Mouse (Mus musculus) 3134 (cell line): ENCODE data around the gene Stx8.

Source experiments
- DNase-seq: peaks from one replicate; pipeline ENCODE4 v3.0.0-alpha.2; 2011; ENCODE audit warnings: low spot score; ENCODE audit not compliant: insufficient read length; ENCODE audit errors: extremely low read depth

Stx8 gene

GRCm38 (mm10) chr11:68195168-68195567, 229.2 kb downstream of the Stx8 start:
- DNase-seq: no peak

- DNase-seq: no peak
Measured at GRCm38 (mm10) chr11:68195693-68196176, 229.7 kb downstream of the Stx8 start.

GRCm38 (mm10) chr11:68196566-68196965, 230.6 kb downstream of the Stx8 start:
- no peak for DNase-seq

GRCm38 (mm10) chr11:68197471-68197870, 231.5 kb downstream of the Stx8 start:
- DNase-seq: no peak

GRCm38 (mm10) chr11:68198696-68199095, 232.7 kb downstream of the Stx8 start:
- DNase-seq: no peak

- no peak for DNase-seq
Measured at GRCm38 (mm10) chr11:68199103-68199502, 233.1 kb downstream of the Stx8 start.

GRCm38 (mm10) chr11:68199801-68200423, 233.9 kb downstream of the Stx8 start:
- DNase-seq: no peak

GRCm38 (mm10) chr11:68200500-68200899, 234.5 kb downstream of the Stx8 start:
- no peak for DNase-seq

- DNase-seq: no peak
Measured at GRCm38 (mm10) chr11:68201063-68201462, 235.1 kb downstream of the Stx8 start.

- no peak for DNase-seq
Measured at GRCm38 (mm10) chr11:68201811-68202459, 235.9 kb downstream of the Stx8 start.

GRCm38 (mm10) chr11:68202561-68202960, 236.6 kb downstream of the Stx8 start:
- DNase-seq: no peak

GRCm38 (mm10) chr11:68203658-68204315, 237.8 kb downstream of the Stx8 start:
- no peak for DNase-seq

GRCm38 (mm10) chr11:68204407-68204806, 238.4 kb downstream of the Stx8 start:
- no peak for DNase-seq

GRCm38 (mm10) chr11:68205572-68206229, 239.7 kb downstream of the Stx8 start:
- no peak for DNase-seq

GRCm38 (mm10) chr11:68208023-68208422, 242.0 kb downstream of the Stx8 start:
- DNase-seq: no peak

GRCm38 (mm10) chr11:68208582-68208981, 242.6 kb downstream of the Stx8 start:
- DNase-seq: no peak

GRCm38 (mm10) chr11:68209506-68209905, 243.5 kb downstream of the Stx8 start:
- DNase-seq: no peak

GRCm38 (mm10) chr11:68210714-68211113, 244.7 kb downstream of the Stx8 start:
- DNase-seq: no peak

GRCm38 (mm10) chr11:68211924-68212578, 246.1 kb downstream of the Stx8 start:
- DNase-seq: peak; percentile 64

- DNase-seq: peak; percentile 55
Measured at GRCm38 (mm10) chr11:68213896-68214295, 247.9 kb downstream of the Stx8 start.
